Mouse (Mus musculus): ENCODE measurements around the gene 1700037H04Rik. TPM values are rescaled to one million over a fixed set of nuclear protein-coding genes. Genes with fewer than 3 reads are reported as not detected.
A peak's percentile ranks its signal among the peaks of the same experiment; 100 is the strongest.

Gene 1700037H04Rik
- total RNA-seq (2021) = 100 to 1,000 TPM in 1 of 2 experiments, 10 to 100 TPM in 1; 83.7 to 125 TPM
- long read RNA-seq, experiment 1, transcript 1700037H04Rik-202 (6 exons, 1,241 nt) = major isoform, 62 of 107 reads
- long read RNA-seq, experiment 1, transcript 1700037H04Rik-204 (3 exons, 1,647 nt) = minor isoform, 22 of 107 reads
- long read RNA-seq, experiment 1, partial matches to known transcripts = 3 of 107 reads
- long read RNA-seq, experiment 1, other reads (novel, unspliced or antisense) = 19 of 107 reads
- long read RNA-seq, experiment 2, transcript 1700037H04Rik-204 (3 exons, 1,647 nt) = minor isoform, 21 of 104 reads
- long read RNA-seq, experiment 2, transcript 1700037H04Rik-202 (6 exons, 1,241 nt) = major isoform, 69 of 104 reads
- long read RNA-seq, experiment 2, partial matches to known transcripts = 0 of 104 reads
- long read RNA-seq, experiment 2, other reads (novel, unspliced or antisense) = 13 of 104 reads

DNA sequence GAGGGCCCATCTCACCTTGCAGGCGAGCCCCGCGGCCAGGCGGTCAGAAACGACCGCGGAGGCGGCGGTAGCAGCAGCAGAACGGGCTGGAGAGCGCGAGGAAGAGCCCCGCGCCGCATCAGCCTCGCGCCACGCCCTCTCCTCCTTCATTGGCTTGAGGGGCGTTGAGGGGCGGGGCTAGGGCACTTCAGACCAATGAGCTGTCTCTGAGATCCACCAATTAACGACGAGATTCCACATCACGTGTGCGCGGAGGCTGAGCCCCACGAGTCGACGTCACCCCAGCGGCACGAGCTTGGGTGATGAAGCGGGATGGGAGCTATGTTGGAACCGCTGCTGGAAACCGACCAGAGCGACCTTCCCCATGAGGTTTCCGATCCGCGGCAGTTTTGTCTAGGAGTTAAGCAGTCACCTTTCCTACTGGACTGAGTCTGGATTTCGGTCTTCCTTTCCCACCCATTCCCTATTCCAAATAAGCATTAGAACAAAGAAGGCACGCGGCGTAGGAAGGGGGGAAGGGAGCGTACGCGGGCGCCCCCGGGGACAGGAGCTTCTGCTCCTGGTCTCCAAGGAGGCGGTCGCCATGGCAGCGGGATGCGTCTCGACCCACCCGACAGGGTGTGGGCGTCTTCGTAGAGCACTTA lies at the start of gene 1700037H04Rik:
1700037H04Rik (minus strand) TSS at position 144 of the 644 bp plus-strand sequence.
- DNase-seq = peak; percentile 95 to 97

DNA sequence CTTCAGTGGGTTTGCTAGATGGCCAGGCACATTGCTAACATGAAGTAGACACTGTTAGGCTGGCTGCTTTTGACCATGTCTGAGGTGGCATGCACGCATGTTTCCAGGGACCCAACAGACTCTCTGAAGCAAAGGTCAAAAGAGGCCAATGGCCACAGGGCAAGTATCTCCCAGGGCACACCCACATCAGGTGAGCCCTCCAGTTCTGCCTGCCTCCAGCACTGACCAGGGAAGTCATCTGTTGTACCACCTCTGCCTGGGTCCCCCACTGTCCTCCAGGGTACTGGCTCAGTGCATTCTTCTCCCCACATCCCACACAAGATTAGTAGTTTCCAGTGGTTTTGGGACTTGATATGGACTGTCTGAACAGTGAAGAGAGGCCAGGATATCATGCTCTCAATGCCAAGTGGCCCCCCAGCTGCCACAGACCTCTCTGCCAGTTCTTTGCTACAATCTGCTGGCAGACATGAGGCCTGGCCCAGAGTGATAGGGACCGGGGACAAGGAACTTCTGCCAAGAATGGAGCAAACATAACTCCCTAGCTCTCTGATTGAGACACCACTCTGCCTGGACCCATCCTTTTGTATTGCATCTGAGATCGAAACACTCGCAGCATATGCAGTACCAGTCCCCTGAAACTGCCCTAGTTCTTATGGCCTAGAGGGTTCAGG lies 49.4 kb upstream of the 1700037H04Rik start:
- DNase-seq = no peak

DNA sequence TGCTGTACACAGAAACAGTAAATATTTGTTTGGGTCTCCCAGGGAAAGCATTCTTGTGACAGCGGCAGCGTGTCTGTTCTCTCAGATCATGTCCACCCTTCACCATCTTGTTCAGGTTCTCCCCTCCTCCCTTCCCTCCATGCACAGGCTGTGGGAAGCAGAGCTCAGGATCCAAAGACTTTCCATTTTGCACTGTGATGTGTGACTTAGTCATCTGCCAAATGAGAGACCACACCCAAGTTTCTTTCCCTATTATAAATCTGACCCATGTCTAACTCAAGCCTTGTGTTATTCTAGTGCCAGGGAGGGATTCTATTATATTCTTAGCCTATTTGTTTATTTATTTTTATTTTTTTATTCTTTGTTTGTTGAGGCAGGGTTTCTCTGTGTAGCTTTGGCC lies 48.5 kb upstream of the 1700037H04Rik start:
- no peak for DNase-seq

DNA sequence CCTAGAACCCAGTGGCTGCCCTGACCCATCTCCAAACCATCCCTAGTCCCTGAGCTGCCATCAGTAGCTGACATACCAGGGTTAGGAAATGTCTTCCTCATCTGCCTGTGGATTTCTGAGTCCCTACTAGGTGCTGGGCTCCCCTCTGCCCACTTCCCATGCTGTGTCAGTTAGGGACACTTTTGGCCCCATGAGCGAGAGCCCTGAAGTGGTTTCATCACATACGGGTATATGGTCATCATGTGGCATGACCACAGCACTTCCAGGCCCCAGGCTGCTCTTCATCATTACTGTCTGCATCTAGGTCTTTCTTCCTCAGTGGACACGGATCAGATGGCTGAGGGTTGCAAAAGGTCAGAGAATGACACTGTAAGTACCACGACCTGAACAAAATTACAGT lies 46.9 kb upstream of the 1700037H04Rik start, which contains the start of gene Ap5s1:
Ap5s1 (plus strand) TSS at position 301 of the 400 bp plus-strand sequence.
- no peak for DNase-seq

DNA sequence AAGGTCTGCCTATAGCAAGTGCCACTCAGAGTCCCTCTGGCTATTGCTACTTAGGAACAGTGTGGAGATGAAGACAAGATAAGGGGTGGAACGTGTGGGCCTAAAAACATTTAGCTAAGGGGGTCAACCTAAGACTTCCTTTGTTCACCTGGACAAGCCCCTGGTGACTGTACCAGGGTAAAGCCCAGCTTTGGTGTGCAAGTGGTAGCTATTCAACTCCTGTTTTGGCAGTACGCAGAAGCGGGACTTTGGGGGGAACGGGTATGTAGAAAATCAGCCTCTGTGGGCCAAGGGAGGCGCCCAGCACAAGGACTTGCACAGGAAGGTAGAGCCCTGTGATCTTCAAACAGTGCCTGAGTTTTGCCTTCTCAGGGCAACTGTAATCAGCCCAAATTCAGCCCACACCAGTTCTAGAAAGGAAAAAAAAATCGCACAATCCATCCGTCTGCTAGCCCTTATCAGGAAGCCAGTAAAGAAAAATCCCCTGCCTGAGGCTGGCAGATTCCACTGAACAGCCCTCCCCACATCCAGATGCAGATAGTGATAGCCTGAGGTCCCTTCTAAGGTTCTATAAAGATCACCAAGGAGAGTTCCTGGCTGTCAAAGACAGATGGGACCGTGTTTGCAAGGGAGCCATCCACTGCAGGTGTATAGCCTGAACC lies 45.8 kb upstream of the 1700037H04Rik start:
- DNase-seq = no peak

DNA sequence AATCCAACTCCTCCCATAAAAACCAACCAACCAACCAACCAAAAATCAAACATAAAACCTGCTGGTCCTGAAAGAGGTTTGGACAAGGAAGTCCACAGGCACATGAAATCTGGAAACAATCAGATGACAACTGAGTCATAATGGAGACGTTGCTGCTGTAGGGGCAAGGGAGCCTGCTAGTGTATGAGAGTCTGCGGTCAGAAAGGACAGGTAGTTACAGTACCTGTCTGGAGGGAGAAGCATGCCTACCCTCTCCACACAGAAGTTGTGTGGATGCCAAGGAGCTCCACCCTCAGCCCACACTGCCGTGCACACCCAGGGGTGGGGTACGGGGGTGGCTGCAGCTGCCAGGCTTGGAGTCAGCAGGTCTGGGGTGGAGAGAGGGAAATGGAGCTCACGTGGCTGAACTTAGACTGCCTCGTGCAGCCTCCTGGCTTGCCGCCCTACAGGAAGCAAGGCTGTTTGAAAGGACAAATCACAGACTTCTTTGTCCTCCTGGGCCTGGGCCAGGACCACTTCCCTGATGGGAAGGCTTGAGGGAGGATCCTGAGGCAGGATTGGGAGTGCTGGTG lies 44.6 kb upstream of the 1700037H04Rik start:
- DNase-seq = peak; percentile 90 to 92

DNA sequence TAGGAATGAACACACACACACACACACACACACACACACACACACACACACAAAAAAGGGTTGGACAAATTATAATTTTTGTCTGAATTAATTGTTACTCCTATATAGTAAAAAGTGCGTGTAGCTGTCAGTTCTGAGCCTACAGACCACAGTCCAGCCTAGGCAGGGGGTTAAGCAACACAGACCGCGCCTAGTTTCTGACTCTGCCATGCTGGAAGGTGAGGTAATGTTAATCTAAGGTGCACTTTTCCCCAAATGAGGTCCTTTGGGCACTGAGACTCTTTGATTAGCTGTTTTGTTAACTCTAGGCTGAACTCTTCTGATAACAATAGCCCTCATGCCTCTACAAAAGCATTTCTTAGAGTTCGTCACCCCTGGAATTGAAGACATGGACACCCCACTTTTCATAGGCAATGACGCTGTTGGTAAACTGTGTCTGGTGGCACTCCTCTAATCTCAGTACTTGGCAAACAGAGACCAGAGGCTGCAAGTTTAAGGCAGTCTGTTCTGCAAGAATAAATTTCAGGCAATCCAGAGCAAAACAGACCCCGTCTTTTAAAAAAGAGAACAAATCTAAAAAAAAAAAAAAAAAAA lies 44.0 kb upstream of the 1700037H04Rik start:
- DNase-seq = no peak

DNA sequence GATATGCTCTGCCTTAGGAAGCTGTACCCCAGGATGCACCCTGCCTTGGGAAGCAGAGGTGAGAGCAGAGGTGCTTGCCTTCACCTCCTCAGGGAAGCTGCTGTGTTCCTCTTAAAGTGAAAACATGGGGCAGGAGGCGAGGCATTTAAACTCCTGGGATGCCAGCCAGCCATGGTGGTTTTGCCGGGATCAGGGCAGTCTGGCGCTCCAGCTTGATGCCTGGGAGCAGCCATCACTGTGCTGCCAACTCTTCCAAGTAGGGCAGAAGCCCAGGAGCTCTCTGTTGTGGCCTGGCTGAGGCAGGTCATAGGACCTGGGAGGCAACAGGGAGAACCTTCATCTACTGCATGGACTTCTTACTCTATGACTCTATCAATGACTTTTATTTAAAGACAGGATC lies 41.4 kb upstream of the 1700037H04Rik start:
- peak in 1 of 2 experiments; percentile 20 for DNase-seq

DNA sequence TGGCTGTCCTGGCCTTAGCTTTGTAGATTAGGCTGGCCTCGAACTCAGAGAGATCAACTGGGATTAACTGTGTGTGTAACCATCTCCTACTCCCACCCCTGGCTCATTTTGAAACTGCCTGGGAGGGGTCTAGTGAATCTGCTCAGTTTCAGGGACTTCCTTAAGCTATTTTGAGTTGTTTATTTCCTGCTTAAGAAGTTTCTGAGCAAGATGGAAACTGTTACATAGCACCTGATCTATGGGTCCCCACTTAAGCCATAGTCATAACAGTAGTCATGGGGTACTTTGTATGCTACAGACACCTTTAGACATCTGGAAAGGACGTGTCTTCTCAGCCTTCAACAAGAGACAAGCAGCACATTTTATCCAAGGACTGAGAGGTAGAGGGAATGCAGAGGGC lies 40.8 kb upstream of the 1700037H04Rik start:
- no peak for DNase-seq

DNA sequence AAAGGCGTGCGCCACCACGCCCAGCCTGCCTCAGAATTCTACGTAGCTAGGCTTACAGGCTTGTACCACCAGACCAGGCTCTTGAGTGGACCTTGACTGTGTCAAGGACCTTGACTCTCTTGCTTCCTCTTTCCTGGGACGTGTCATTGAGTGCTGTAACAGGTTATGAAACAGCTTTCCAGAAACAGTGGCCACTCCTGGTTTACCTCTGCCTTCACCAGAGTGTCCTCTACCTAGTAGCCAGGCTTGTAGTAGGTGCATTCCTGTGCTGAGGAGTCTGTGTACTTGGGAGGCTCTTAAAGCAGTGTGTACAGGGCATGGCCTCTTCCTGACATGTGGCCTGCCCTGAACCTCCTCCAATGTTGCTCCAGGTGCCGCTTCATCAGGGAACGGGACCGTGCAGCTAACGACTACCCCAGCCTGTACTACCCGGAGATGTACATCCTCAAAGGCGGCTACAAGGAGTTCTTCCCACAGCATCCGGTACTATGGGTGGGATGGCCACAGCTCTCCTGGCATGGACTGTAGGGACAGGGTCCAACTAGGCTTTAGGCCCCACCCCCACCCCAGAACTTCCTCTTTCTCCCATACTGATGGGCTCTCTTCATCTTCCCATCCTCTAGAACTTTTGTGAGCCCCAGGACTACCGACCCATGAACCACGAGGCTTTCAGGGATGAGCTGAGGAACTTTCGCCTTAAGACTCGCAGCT lies 36.9 kb upstream of the 1700037H04Rik start:
- no peak for DNase-seq

DNA sequence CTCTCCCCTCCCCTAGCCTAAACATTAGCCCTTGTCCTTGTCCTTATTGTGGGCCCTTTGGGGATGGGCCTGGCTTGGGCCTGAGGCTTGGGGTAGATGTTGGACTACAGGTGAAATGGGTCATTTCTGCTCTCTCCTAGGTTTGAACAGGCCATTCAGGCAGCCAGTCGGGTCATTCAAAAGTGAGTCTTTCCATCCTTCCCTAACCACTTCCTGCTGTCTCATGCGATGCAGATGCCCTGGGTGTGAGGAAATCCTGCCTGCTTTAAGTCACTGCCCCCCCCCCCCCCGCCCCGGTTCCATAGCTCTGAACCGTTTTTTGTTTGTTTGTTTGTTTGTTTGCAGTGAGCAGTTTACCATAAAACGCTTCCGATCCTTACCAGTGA lies 31.1 kb upstream of the 1700037H04Rik start:
- DNase-seq = no peak

DNA sequence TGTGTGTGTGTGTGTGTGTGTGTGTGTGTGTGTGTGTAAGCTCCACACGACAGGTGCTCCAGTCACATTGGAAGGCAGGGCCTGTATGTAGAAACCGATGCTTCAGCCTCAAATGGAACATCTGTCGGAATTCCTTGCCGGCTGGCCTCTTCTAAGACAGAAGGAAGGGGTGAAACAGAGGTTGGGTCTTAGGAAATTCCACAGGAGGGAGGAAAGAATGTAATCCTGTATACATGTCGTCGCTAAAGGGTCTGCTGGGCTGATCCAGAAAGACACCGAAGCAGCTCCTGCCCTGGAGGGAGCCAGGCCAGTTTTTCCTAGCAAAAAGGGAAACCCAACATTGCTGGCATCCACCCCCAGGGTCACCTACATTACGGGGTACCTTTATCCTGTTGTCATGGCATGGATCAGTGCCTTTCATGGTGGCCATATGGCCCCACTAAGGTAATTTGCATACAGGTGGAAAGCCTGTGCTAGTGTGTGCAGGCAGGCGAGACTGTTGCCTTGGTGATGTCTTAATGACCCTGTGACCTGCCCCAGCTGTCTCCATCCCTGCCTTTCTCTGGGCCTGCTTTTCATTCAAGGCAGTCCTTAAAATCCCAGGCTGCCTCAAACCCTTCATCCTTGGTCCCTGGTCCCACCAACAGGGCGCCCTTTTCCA lies 30.6 kb upstream of the 1700037H04Rik start:
- no peak for DNase-seq

DNA sequence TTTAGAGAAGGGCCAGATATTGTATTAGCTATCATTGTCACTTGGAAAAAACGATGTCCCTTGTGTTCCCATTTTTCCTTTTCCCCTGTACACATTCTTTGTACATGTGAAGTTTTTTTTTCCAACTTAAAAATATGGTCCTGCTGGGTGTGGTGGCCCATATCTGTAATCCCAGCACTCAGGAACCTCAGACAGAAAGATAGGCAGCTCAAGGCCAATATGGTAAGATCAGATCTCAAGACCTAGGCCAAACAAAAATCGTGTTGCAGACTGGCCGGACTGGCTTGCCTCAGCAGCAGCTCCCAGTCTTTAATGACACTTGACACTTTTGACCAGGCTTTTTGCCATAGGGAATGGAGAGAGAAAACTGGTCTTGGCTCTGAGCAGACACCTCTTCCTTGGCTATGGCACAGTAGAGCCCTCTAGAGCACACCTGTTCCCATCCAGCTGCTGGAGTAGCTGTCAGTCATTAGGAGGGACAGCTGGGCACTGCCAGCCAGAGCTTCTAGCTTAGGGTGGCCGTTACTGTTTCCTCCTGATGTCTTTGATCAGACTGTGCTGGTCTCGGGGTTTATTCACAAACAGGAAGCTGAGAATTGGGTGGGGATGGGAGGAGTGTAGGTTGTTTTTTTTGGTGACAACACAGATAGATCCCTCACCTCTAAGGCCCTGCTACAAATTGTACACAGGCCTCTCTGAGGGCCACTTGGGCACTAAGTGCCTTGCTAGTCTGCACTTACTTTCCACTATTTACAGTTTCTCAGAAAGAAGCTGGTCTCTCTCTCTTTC lies 29.8 kb upstream of the 1700037H04Rik start:
- no peak for DNase-seq

DNA sequence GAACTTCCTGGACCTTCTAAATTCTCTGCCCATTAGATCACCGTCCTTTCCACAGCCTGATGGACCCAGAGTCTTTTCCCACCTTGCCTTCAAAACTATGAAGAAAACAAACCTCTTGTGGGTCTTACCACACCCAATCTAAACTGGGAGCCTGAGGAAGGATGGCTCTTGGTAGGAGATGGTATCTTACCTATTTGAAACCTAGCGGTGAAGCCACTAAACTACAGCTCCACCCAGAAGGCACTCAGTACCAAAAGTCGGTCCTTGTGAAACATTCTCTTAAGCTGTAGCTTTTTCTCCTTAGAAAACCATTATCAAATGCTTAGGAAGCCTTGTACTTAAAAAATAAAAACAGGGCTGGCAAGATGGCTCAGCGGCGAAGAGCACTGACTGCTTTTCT lies 28.4 kb upstream of the 1700037H04Rik start:
- no peak for DNase-seq

DNA sequence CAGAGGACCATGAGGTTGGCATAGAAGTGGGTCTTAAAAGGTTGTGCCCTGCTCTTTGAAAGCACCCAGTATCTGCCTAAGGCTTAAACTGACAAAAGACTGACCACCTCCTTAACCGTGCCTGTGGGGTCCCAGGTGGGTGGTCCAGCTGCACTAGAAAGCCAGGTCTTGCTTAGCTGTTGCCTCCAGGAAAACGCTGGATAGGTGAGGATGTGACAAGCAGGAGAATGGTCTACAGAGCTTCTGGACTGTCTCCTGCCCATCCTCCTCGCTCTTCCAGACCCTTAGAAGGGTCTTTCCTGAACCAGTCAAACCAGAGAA lies 27.7 kb upstream of the 1700037H04Rik start:
- no peak for DNase-seq

DNA sequence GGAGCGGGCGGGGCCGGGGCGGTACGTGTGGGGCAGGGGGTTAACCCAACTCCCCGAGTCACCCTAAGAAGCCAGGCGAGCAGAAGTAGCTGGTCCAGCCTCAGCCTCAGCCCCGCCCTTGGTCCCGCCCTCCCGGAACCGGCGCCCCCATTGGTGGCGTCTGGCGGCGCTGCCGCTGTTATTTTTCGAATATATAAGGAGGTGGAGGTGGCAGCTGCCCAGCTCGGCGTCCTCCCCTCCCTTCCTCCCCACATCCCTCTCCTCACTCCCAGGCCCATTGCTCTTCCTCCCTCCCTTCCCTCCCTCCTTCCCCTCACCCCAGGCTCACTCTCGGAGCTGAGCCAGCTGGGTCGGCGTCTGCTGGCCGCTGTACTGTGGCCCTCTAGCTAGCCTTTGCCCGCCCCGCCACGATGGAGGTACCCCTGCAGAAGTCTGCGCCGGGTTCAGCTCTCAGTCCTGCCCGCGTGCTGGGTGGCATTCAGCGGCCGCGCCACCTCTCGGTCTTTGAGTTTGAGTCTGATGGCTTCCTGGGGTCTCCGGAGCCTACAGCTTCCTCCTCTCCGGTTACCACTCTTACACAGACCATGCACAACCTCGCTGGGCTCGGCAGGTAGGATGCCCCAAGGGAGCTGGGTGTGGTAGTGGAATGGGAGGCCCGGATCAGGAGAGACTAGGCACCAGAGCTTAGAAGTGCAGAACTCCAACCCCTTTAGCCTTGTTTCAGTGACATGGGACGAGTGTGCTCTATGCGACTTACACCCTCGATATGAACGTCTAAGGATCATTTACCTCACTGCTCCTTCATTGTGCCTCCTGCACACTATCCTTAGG lies 27.1 kb upstream of the 1700037H04Rik start, which contains the start of the genes Cdc25b and Spef1:
Cdc25b (plus strand) TSS at position 179 of the 831 bp plus-strand sequence.
Spef1 (minus strand) TSS at position 512 of the 831 bp plus-strand sequence.
- peak; percentile 88 to 93 for DNase-seq

DNA sequence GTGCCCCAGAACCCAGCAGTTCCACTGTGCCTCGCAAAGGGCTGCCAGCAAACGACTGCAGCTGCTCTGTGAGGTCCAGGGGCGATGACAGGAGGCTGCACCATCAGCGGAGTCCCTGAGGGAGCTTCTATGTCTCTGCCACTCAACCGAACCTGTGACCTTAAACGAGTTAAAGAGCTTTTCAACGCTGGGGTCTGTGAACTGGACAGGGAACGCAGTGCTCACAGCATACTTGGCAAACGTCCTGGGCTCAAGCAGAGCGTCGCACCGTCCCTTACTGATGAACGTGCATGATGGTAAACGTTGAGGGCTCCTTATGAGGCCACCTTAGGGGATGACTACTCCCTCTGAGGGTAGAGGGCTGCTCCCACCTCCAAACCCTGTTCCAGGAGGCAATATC lies 26.5 kb upstream of the 1700037H04Rik start:
- no peak for DNase-seq

DNA sequence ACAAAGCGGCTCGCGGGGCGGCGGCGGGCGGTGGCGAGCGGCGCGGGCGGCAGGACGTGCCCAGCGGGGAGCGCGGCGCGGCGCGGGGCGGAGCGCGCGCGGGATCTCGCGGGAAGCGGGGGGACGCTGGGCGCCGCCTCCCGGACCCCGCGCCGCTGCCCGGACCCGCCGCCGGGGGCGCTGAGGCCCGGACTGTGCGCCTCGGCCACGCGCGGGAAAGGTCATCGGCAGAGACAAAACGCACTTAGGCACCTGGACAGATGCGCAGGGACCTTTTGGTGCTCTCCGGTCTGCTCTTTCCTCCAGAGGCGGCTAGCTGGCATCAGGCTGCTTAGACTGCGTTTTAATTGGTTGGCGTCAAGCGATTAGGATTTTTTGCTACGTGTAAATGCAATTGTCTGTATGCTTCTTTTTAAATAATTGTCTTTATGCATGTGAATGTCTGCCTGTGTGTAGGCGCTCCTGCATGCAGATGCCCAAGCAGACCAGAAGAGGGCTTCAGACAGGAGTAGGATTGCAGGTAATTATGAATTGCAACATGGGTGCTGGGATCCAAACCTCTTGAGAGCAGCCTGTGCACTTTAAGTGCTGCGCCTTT lies 20.2 kb upstream of the 1700037H04Rik start, which contains the start of gene Cenpb:
Cenpb (minus strand) TSS at position 78 of the 598 bp plus-strand sequence.
- DNase-seq = peak; percentile 89 to 95

Measured in adrenal gland, postnatal 36 days (tissue).